Mouse (Mus musculus) heart, postnatal 0 days (tissue): Measurements from ENCODE around the gene Ndufa11.

Experiments
- CTCF ChIP-seq: IDR thresholded peaks from 2 replicates; pipeline ENCODE4 v1.5.1; 2016; ENCODE audit warnings: antibody characterized with exemption, control low read depth, low read depth
- EP300 ChIP-seq: IDR thresholded peaks from 2 replicates; pipeline ENCODE4 v1.6.1; 2016; ENCODE audit warnings: antibody characterized with exemption, low read depth

DNA sequence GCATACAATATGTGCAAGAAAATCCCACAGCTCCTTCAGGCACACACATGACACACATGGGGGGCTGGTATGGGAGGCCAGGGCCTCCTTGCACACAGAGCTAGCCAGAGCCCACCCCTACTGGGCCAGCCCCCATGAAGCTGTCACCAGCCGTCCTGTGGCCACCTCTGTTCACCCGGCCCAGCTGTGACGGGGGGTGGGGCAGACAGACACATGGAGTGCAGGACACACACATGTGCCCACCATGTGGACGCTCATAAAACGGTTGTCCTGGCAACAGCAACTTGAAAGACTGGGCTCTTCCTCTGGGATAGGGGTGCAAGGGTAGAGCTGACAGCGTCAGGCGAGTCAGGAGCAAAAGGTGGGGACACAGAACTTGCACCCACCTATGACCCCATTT lies 41.7 kb downstream of the Ndufa11 start:
- TF ChIP-seq CTCF (no peak), EP300 (no peak)
